ENCODE assay signal across 19 mouse cellular contexts in the genomic region with DNA sequence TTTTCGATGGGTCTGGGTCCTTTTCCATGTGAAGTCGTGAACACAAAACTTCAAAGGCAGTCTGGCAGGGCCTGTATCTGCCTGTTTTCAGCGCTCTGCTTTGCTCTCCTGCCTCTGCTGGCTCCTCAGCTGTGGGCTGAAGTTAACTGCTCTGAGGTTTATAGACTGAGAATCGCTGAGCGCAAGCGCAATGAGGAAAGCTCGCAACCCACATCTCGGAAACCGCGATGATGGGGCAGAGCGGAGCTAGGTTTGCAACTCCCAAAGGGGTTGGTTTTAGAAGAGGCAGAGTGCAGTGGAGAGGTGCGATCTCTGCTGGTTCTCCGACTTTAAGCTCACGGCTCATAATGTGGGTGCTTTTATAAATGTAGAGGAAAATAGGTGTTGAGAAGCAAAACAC. TPM values are rescaled to one million over a fixed set of nuclear protein-coding genes. Genes with fewer than 3 reads are reported as not detected.
DNase-seq lines count a peak whose midpoint lies in the region; ATAC-seq lines count a peak whose summit lies in the region.
"Had no signal": no experiment of that assay in that cellular context is flagged by ENCODE, and none has a peak within 500 bp of the region (broad histone marks: within the 10 kb centered on the region; RNA-seq: fewer than 3 reads in every experiment).

No protein-coding gene starts in this region.

- WGBS in midbrain, embryonic 11.5 days = 2% methylated on average over 14 of the region's 14 CpGs
- WGBS in midbrain, embryonic 13.5 days = 3% methylated on average over 14 of the region's 14 CpGs
- WGBS in embryonic facial prominence, embryonic 14.5 days = 2% methylated on average over 14 of the region's 14 CpGs
- 2% methylated on average over 14 of the region's 14 CpGs for WGBS in midbrain, embryonic 14.5 days

- H3K4me3 ChIP-seq in midbrain, embryonic 11.5 days (ENCODE audit: low read depth, low read length) = no peak overlapping the region
- H3K4me3 ChIP-seq in midbrain, embryonic 13.5 days (replicated peaks) = no peak overlapping the region
- H3K4me3 ChIP-seq in embryonic facial prominence, embryonic 14.5 days (ENCODE audit: low read depth, low read length) = no peak overlapping the region
- H3K4me3 ChIP-seq in midbrain, embryonic 14.5 days (replicated peaks; ENCODE audit: low read depth, low read length) = no peak overlapping the region
- H3K4me3 ChIP-seq: gastrocnemius, adult 2 months; heart, embryonic 10.5 days had no signal

- H3K4me2 ChIP-seq in midbrain, embryonic 11.5 days = no peak overlapping the region
- no peak overlapping the region for H3K4me2 ChIP-seq in midbrain, embryonic 13.5 days (replicated peaks)
- no peak overlapping the region for H3K4me2 ChIP-seq in embryonic facial prominence, embryonic 14.5 days (ENCODE audit: low read depth, low read length)
- 0 out of 2 replicates have a peak overlapping the region, but pooled peaks have one; percentile 19 for H3K4me2 ChIP-seq in midbrain, embryonic 14.5 days (ENCODE audit: low read length)

- ATAC-seq in midbrain, embryonic 11.5 days (ENCODE audit: low FRiP score) = no peak
- ATAC-seq in midbrain, embryonic 13.5 days = no peak
- ATAC-seq in embryonic facial prominence, embryonic 14.5 days (ENCODE audit: low read depth) = no peak
- no peak for ATAC-seq in midbrain, embryonic 14.5 days (ENCODE audit: low FRiP score, low TSS enrichment)
- ATAC-seq: CD4-positive, CD25-positive, alpha-beta regulatory T cell, adult 4 months; intestine, postnatal 0 days had no signal

- peaks cover 73% of the 10 kb centered on the region for H3K27me3 ChIP-seq in midbrain, embryonic 11.5 days (ENCODE audit: control insufficient read depth, insufficient read depth, low read length)
- H3K27me3 ChIP-seq in midbrain, embryonic 13.5 days = peaks cover 93% of the 10 kb centered on the region
- H3K27me3 ChIP-seq in embryonic facial prominence, embryonic 14.5 days (replicated peaks; ENCODE audit: control insufficient read depth, insufficient read depth, low read length) = peaks cover 68% of the 10 kb centered on the region
- H3K27me3 ChIP-seq in midbrain, embryonic 14.5 days (ENCODE audit: control insufficient read depth, insufficient read depth, low read length) = peaks cover 75% of the 10 kb centered on the region

- no peaks in the 10 kb centered on the region for H3K9me3 ChIP-seq in midbrain, embryonic 11.5 days (ENCODE audit: control insufficient read depth, low read length)
- H3K9me3 ChIP-seq in midbrain, embryonic 13.5 days = no peaks in the 10 kb centered on the region
- no peaks in the 10 kb centered on the region for H3K9me3 ChIP-seq in embryonic facial prominence, embryonic 14.5 days (ENCODE audit: control insufficient read depth, low read length)
- no peaks in the 10 kb centered on the region for H3K9me3 ChIP-seq in midbrain, embryonic 14.5 days (ENCODE audit: control insufficient read depth, low read length)
- H3K9me3 ChIP-seq: heart, embryonic 10.5 days had no signal

- 0 out of 2 replicates have a peak, but pooled peaks cover 3% of the 10 kb centered on the region for H3K4me1 ChIP-seq in midbrain, embryonic 11.5 days (ENCODE audit: control insufficient read depth, insufficient read depth, low read length)
- H3K4me1 ChIP-seq in midbrain, embryonic 13.5 days (replicated peaks) = peaks cover 25% of the 10 kb centered on the region
- no peaks in the 10 kb centered on the region; the same call in 1 of the 2 replicates for H3K4me1 ChIP-seq in embryonic facial prominence, embryonic 14.5 days (ENCODE audit: control insufficient read depth, insufficient read depth, low read length)
- peaks cover 12% of the 10 kb centered on the region for H3K4me1 ChIP-seq in midbrain, embryonic 14.5 days (ENCODE audit: control insufficient read depth, insufficient read depth, low read length)

- no peak overlapping the region for H3K9ac ChIP-seq in midbrain, embryonic 11.5 days (ENCODE audit: low read length)
- H3K9ac ChIP-seq in midbrain, embryonic 13.5 days (replicated peaks) = no peak overlapping the region
- H3K9ac ChIP-seq in embryonic facial prominence, embryonic 14.5 days (ENCODE audit: low read depth, low read length) = no peak overlapping the region
- H3K9ac ChIP-seq in midbrain, embryonic 14.5 days (replicated peaks; ENCODE audit: low read length) = no peak overlapping the region

- DNase-seq in midbrain, embryonic 11.5 days (ENCODE audit: low spot score, missing footprints) = peak; percentile 89
- DNase-seq in embryonic facial prominence, embryonic 14.5 days (ENCODE audit: low spot score) = peak; percentile 56
- peak; percentile 60 for DNase-seq in midbrain, embryonic 14.5 days
- no peak for DNase-seq in adrenal gland, postnatal 25 days
- no peak for DNase-seq in urinary bladder, adult 18-20 months (ENCODE audit: low spot score in 2 of 2)
- DNase-seq in frontal cortex, postnatal 14 days (ENCODE audit: low spot score in 2 of 2) = no peak
- DNase-seq: adrenal gland, postnatal 14 days; cerebellum, postnatal 25 days; gastrocnemius, adult 2 months; kidney, postnatal 25 days; right cerebral cortex, postnatal 14 days; thymus, adult 18-20 months had no signal

- no peak overlapping the region for H3K27ac ChIP-seq in midbrain, embryonic 11.5 days (ENCODE audit: low read depth, low read length)
- no peak overlapping the region for H3K27ac ChIP-seq in midbrain, embryonic 13.5 days
- H3K27ac ChIP-seq in embryonic facial prominence, embryonic 14.5 days (replicated peaks; ENCODE audit: low read depth, low read length) = no peak overlapping the region
- no peak overlapping the region for H3K27ac ChIP-seq in midbrain, embryonic 14.5 days (replicated peaks; ENCODE audit: low read depth, low read length)
- H3K27ac ChIP-seq: gastrocnemius, adult 2 months; heart, embryonic 10.5 days had no signal

- no peaks in the 10 kb centered on the region for H3K36me3 ChIP-seq in midbrain, embryonic 11.5 days (ENCODE audit: control insufficient read depth, insufficient read depth, low read length)
- H3K36me3 ChIP-seq in midbrain, embryonic 13.5 days = no peaks in the 10 kb centered on the region
- H3K36me3 ChIP-seq in embryonic facial prominence, embryonic 14.5 days (ENCODE audit: control insufficient read depth, insufficient read depth, low read length) = no peaks in the 10 kb centered on the region
- no peaks in the 10 kb centered on the region for H3K36me3 ChIP-seq in midbrain, embryonic 14.5 days (ENCODE audit: control insufficient read depth, insufficient read depth, low read length)
- H3K36me3 ChIP-seq: heart, embryonic 10.5 days had no signal

RNA-seq across cellular contexts. Expression of gene Sox14, which starts 3.3 kb away (rescaled TPM):
- polyA plus RNA-seq in midbrain, embryonic 11.5 days (2014; fragmentation: Nextera tagmentation; extraction: Ambion mirVana) = 12.4 and 14.0 TPM in 2 replicates
- 80.3 and 112 TPM in 2 replicates for polyA plus RNA-seq in midbrain, embryonic 13.5 days (2015; fragmentation: Nextera tagmentation; extraction: Ambion mirVana)
- polyA plus RNA-seq in embryonic facial prominence, embryonic 14.5 days (2014; fragmentation: Nextera tagmentation; extraction: Ambion mirVana) = 0.10 TPM in 1 of 2 replicates, not detected in the other
- polyA plus RNA-seq in midbrain, embryonic 14.5 days (2014; fragmentation: Nextera tagmentation; extraction: Ambion mirVana) = 94.9 TPM in 2 replicates
- not detected in 2 replicates for total RNA-seq in adrenal gland, postnatal 25 days (2021)
- total RNA-seq: adrenal gland, postnatal 14 days; gastrocnemius, adult 2 months; heart, postnatal 25 days; liver, adult 2 months had no signal
- polyA plus RNA-seq: CD4-positive, CD25-positive, alpha-beta regulatory T cell, adult 4 months; intestine, postnatal 0 days; liver, adult 2 months; lung, embryonic 16.5 days had no signal

Comparison
In these comparisons a context has a peak if more than half of its experiments do, and no peak if none do; other contexts are left out.
1. DNase-seq: peak in midbrain, embryonic 11.5 days (single experiment), embryonic facial prominence, embryonic 14.5 days (single experiment) and midbrain, embryonic 14.5 days (single experiment); none in adrenal gland, postnatal 25 days (single experiment), urinary bladder, adult 18-20 months (0 of 2) and frontal cortex, postnatal 14 days (0 of 2).
2. RNA of gene Sox14, which starts 3.3 kb away (polyA plus RNA-seq): 80.3 to 112 TPM in midbrain, embryonic 13.5 days, 94.9 TPM in midbrain, embryonic 14.5 days and 12.4 to 14.0 TPM in midbrain, embryonic 11.5 days; 0.10 TPM in embryonic facial prominence, embryonic 14.5 days; every median in the first group is over 10 times any median in the second.